Mouse (Mus musculus) cerebellum, adult 2 months (tissue): ENCODE results near the gene Sox5.

Experiments used
- CTCF ChIP-seq: fragments of 200-500 bp; IDR thresholded peaks from 2 replicates; pipeline ENCODE4 v1.5.1; 2011; ENCODE audit warnings: low read depth, mild to moderate bottlenecking, control low read depth, low read length, moderate library complexity, borderline replicate concordance; ENCODE audit not compliant: insufficient read depth
- POLR2A ChIP-seq: fragments of 200-500 bp; IDR thresholded peaks from 2 replicates; pipeline ENCODE4 v1.6.1; 2011; ENCODE audit warnings: low read length, control low read depth, borderline replicate concordance; ENCODE audit not compliant: insufficient read depth

DNA sequence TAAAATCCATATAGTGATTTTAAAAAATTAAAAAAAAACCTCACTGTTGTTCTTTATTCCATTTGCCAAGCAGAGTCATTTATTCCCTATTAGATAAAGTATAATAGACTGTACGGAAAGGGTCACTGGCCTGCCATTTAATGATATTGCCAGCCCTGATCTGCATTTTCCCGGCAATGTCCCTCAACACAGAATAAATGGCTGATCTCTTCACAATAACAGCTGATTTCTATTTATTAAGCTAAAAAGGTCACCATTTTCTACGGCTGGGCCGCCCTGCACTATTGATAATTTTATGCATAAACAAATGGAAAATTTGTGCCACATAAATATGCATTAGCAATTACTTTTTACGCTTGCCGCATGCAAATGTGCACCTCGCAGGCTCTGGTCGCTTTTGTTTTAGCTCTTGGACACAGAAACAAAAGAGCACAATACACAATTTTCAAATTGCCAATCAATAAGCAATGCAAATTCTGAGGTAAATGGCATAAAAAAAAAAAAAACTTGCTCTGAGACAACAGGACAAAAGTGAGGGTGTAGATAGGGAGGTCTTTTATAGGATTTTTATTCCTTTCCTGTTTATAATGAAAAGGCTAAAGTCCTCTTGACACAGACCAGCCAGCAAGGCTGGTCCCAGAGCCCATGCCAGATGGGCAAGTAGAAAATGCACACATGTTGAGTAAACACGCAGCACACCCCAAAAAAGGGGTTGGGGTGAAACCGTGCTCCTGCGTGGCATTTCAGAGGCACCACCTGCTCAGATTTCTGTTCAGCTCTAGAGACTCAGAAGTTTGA lies 278.2 kb downstream of the Sox5 start:
- TF ChIP-seq POLR2A: no peak
- no peak for TF ChIP-seq CTCF
